Mouse (Mus musculus): ENCODE results near the gene Hoxd13. TPM values are rescaled to one million over a fixed set of nuclear protein-coding genes. Genes with fewer than 3 reads are reported as not detected.

The Hoxd13 gene
- polyA plus RNA-seq, 1 experiment from 2014 or later, result 0.95 TPM

DNA sequence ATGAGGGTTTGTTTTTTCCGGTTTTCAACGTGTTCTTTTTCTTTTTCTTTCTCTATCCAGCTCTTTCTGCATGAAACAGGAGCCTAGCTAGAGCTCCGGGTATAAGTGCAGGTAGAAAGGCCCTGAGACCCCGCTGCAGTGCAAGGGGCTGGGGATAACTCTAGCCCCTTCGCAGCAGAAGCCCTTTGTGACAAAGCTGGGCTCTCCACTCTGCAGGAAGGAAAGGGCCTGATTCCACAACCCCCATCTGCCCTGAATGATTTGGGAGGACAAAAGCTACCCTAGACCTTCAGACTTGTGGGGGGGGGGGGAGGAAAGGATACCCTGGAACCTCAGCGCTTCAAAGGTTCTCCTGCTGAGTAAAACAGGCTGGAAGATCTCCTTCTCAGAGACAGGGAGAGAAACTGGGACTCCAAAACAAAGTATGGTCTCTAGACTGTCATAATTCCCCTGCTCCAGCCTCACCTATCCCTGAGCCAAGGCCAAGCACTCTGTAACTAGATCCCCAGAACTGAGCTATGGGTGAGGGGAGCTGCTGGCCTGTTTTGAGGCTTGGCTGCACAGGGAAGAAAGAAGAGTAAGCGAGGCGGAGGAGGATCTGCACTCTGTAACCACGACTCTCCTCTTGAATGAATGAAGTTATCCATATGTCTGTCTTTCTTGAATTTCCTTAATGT is 8.4 kb downstream of the Hoxd13 start:
- peak; percentile 44 for ATAC-seq (replicated peaks; ENCODE audit: low FRiP score)
- Histone ChIP-seq H3K27me3 (peaks cover 82% of the 10 kb centered on the region), H3K9me3 (replicated peaks) (no peaks in the 10 kb centered on the region), H3K9ac (no peak overlapping the region), H3K4me1 (peaks cover 77% of the 10 kb centered on the region), H3K27ac (peak overlapping the region; percentile 82), H3K4me3 (replicated peaks) (peak overlapping the region; percentile 28), H3K4me2 (peak overlapping the region; percentile 49), H3K36me3 (no peaks in the 10 kb centered on the region)
- 21% methylated on average over 9 of the region's 9 CpGs for WGBS

DNA sequence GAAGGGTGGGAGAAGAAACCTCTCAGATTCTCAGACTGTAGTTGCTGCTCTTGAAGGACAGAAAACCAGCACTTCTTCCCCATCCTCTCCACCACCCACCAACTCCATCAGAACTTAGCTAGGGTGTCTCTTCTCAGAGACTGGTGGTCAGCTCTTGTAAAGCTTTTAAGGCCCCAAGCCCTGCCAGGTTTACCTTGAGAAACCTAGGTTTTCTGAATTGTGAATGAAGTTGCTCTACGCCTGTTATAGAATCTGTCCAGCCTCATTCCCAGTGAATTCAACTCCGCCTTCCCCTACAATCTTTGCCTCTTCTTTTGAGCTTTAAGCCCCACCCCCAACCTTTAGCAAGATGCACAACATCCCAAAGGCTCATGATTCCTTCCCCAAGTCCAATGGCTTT is 9.0 kb downstream of the Hoxd13 start:
- H3K4me2 ChIP-seq, result peak overlapping the region; percentile 27; the same call in 1 of the 2 replicates
- no peaks in the 10 kb centered on the region for H3K36me3 ChIP-seq
- ATAC-seq (replicated peaks; ENCODE audit: low FRiP score), result no peak
- no peaks in the 10 kb centered on the region for H3K9me3 ChIP-seq (replicated peaks)
- 34% methylated on average over 2 of the region's 2 CpGs for WGBS
- H3K4me1 ChIP-seq, result peaks cover 82% of the 10 kb centered on the region
- H3K27me3 ChIP-seq, result peaks cover 82% of the 10 kb centered on the region
- H3K9ac ChIP-seq, result no peak overlapping the region
- H3K4me3 ChIP-seq (replicated peaks), result no peak overlapping the region
- peak overlapping the region; percentile 82 for H3K27ac ChIP-seq

DNA sequence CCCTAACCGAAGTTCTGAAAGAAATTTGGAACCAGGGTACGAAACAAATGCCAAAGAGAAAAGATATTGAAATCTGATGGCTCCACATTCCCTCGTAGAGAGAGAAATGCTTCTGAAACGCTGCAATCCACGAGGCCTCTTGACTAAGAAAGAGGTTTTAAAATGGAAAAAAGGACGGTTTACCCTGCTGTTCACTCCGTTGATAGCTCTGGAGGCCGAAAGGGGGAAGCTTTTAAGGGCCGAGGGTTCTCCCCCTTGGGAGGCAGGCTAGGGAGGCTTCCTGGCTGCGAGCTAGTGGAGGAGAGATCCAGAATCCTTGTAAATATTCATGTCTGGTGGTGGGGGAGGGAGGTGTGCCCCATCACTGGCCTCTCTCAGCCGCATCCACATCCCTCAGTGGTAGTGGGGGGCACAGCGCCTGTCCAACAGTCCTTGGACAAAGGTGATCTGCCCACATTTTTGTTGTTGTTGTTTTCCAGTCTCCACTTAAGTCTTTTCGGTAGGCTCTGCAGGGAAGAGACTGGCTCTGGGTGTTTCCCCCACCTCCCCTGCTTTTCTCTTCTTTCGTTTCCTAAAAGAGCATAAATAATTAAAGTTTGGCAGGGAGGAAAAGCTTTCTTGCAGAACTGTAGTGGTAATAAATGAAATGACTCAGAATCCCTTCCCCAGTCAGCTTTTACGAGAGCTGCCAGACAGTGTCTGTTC is 10.9 kb downstream of the Hoxd13 start, which contains the start of gene Hoxd11:
Hoxd11 (plus strand) TSS at position 667 of the 705 bp plus-strand sequence.
- peak within 1 kb of the TSS; percentile 66 for H3K4me3 ChIP-seq (replicated peaks)
- H3K27me3 ChIP-seq, result peaks cover 71% of the 10 kb centered on the region

DNA sequence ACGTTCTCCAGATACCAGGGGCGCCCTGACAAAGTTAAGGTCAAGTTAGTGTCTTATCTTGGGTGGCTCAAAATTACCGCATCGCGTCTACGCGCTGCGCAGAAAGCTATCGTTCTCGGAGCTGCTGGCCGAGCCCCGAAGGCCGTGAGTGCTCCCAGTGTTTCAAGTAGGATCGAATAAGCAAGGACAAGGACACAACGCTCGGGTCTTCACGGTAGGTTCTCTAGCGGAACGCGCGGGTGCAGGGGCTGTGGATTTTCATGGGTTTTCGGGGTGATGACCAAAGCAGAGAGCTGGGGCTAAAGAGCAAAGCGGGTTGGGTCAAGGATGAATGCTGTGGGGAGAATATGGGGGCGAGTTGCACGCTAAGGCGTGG is 11.5 kb downstream of the Hoxd13 start:
- peak overlapping the region; percentile 68 for H3K4me2 ChIP-seq
- no peak for ATAC-seq (replicated peaks; ENCODE audit: low FRiP score)

More for the DNA sequence above, 10.9 kb downstream of the Hoxd13 start, which contains the start of gene Hoxd11:
- no peaks in the 10 kb centered on the region for H3K36me3 ChIP-seq
- H3K9ac ChIP-seq, result peak within 1 kb of the TSS; percentile 65
- H3K4me1 ChIP-seq, result peaks cover 81% of the 10 kb centered on the region
- no peaks in the 10 kb centered on the region for H3K9me3 ChIP-seq (replicated peaks)
- 6% methylated on average over 15 of the region's 15 CpGs for WGBS
- ATAC-seq (replicated peaks; ENCODE audit: low FRiP score), result 0 out of 2 replicates have a peak, but pooled peaks have one; percentile 3
- H3K27ac ChIP-seq, result peak within 1 kb of the TSS; percentile 96
- peak within 1 kb of the TSS; percentile 68 for H3K4me2 ChIP-seq

DNA sequence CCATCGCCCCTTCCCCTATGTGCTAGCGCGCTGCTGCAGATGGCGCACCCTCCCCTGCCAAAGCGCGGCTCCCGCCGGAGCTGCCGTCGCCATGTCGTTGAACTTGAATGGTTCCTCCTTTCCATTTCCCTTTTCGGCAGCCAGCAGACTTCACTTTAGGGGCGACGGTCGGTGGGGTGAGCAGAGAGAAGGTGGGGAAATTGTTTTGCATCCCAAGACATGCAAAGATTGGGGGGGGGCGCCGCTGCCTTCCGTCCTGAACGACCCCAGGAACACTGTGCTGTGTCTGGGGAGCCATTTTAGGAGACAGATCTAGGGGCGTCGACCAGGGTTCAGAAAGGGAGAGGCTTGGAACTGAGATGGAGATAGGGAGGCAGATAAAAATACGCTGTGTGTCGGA is 11.9 kb downstream of the Hoxd13 start:
- Histone ChIP-seq H3K9ac (peak overlapping the region; percentile 65), H3K36me3 (no peaks in the 10 kb centered on the region), H3K9me3 (replicated peaks) (no peaks in the 10 kb centered on the region), H3K27me3 (peaks cover 66% of the 10 kb centered on the region), H3K4me3 (replicated peaks) (peak overlapping the region; percentile 66), H3K4me1 (peaks cover 74% of the 10 kb centered on the region), H3K4me2 (peak overlapping the region; percentile 68), H3K27ac (peak overlapping the region; percentile 96)
- WGBS, result under 1% methylated on average over 23 of the region's 23 CpGs
- no peak for ATAC-seq (replicated peaks; ENCODE audit: low FRiP score)

More for the DNA sequence above, 11.5 kb downstream of the Hoxd13 start:
- WGBS, result under 1% methylated on average over 26 of the region's 26 CpGs
- H3K4me3 ChIP-seq (replicated peaks), result peak overlapping the region; percentile 66
- H3K36me3 ChIP-seq, result no peaks in the 10 kb centered on the region
- H3K27me3 ChIP-seq, result peaks cover 68% of the 10 kb centered on the region
- peaks cover 78% of the 10 kb centered on the region for H3K4me1 ChIP-seq
- peak overlapping the region; percentile 65 for H3K9ac ChIP-seq
- H3K9me3 ChIP-seq (replicated peaks), result no peaks in the 10 kb centered on the region
- H3K27ac ChIP-seq, result peak overlapping the region; percentile 96

DNA sequence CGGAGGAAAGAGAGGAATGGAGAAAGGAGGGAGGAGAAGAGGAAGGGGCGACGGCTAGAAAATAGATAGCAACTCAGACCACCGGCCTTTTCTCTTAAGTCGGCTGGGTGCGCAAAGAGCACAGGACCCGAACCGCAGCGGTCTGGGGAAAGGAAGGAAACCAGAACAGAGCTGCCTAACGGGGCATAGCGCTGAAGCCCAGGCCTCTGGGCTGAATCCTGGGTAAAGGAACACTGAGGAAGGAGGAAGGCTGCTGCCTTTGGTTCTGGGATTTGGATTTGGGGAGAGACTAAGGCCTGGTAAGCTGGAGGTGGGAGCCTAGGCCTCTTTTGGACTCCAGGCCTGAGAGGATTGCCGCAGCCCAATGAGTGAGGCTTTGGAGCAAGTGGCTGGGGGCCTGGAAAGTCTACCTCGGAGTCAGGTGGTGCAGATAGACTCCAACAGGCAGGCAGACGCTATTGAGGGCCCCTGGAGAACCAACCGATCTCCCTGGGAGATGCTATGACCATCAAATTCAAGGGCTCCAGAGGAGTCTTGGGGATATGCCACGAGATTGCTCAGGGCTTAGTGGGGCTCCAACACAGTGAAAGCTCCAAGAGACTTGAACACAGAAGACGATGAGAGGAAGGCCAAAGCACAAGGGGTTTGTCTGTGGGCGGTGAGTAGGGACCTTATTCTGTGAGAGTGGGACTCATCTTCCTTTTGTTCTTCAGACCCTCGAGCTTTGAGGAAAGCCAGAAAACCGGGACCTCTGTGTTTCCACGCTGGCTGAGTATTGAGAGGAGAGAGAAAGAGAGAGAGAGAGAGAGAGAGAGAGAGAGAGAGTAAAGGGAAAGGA is 12.7 kb downstream of the Hoxd13 start:
- ATAC-seq (replicated peaks; ENCODE audit: low FRiP score), result no peak
- no peaks in the 10 kb centered on the region for H3K9me3 ChIP-seq (replicated peaks)
- no peaks in the 10 kb centered on the region for H3K36me3 ChIP-seq
- H3K4me1 ChIP-seq, result peaks cover 66% of the 10 kb centered on the region
- H3K4me2 ChIP-seq, result peak overlapping the region; percentile 68
- peak overlapping the region; percentile 96 for H3K27ac ChIP-seq
- peaks cover 63% of the 10 kb centered on the region for H3K27me3 ChIP-seq
- H3K4me3 ChIP-seq (replicated peaks), result peak overlapping the region; percentile 66
- peak overlapping the region; percentile 88 for H3K9ac ChIP-seq
- 3% methylated on average over 21 of the region's 21 CpGs for WGBS

DNA sequence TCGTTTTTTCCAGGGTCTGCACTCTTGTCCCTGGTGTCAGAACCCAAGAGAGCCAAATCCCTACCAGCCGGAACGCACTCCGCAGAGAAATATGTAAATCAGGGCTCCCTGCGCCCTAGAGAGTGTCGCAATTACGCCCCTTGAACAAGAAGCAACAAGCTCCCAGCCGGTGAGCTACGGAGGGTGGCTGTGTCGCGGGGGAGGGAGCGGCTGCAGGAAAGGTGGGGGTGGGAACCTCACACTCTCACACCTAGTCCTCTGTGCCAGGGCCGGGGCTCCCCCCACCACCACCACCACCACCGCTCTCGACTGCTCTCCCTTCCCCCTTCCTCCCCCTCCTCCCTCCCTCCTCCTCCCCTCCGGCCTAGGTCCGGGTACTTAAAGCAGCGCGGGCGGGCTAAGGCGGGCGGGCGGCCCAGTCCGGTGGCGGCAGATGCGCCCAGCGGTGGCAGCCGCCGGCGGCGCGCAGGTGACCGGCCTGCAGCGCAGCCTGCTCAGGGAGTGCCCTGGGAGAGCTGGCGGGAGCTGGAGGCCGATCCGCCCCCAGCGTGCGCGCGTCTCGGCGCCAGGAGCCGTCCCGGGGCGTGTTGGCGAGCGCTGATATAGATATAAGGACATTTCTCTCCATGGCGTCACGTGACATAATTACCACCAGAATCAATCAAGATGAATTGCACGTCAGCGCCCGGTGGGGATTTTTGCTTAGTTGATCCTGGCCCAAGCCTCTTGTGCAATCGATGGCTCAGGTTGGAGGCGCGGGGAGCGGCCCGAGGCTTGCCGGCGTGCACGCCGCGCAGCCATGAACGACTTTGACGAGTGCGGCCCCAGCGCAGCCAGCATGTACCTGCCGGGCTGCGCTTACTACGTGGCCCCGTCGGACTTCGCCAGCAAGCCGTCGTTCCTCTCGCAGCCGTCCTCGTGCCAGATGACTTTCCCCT is 13.8 kb downstream of the Hoxd13 start:
- Histone ChIP-seq H3K27ac (peak overlapping the region; percentile 96), H3K4me1 (peaks cover 56% of the 10 kb centered on the region), H3K9ac (peak overlapping the region; percentile 88), H3K4me3 (replicated peaks) (peak overlapping the region; percentile 66), H3K9me3 (replicated peaks) (no peaks in the 10 kb centered on the region), H3K4me2 (peak overlapping the region; percentile 68), H3K36me3 (no peaks in the 10 kb centered on the region), H3K27me3 (peaks cover 53% of the 10 kb centered on the region)
- WGBS, result under 1% methylated on average over 78 of the region's 78 CpGs
- ATAC-seq (replicated peaks; ENCODE audit: low FRiP score), result peak; percentile 57

DNA sequence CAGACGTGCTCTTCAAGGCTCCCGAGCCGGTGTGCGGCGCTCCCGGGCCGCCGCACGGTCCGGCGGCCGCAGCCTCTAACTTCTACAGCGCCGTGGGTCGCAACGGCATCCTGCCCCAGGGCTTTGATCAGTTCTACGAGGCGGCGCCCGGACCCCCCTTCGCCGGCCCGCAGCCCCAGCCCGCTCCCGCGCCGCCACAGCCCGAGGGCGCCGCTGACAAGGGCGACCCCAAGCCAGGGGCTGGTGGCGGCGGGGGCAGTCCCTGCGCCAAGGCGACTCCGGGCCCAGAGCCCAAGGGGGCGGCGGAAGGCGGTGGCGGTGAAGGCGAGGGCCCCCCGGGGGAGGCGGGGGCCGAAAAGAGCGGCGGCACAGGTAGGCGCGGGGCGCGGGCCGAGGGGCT is 14.7 kb downstream of the Hoxd13 start:
- Histone ChIP-seq H3K27me3 (peaks cover 52% of the 10 kb centered on the region), H3K9me3 (replicated peaks) (no peaks in the 10 kb centered on the region), H3K36me3 (no peaks in the 10 kb centered on the region), H3K9ac (peak overlapping the region; percentile 88), H3K27ac (peak overlapping the region; percentile 96), H3K4me2 (peak overlapping the region; percentile 68), H3K4me3 (replicated peaks) (peak overlapping the region; percentile 66), H3K4me1 (peaks cover 49% of the 10 kb centered on the region)
- ATAC-seq (replicated peaks; ENCODE audit: low FRiP score), result no peak
- WGBS, result under 1% methylated on average over 51 of the region's 51 CpGs

DNA sequence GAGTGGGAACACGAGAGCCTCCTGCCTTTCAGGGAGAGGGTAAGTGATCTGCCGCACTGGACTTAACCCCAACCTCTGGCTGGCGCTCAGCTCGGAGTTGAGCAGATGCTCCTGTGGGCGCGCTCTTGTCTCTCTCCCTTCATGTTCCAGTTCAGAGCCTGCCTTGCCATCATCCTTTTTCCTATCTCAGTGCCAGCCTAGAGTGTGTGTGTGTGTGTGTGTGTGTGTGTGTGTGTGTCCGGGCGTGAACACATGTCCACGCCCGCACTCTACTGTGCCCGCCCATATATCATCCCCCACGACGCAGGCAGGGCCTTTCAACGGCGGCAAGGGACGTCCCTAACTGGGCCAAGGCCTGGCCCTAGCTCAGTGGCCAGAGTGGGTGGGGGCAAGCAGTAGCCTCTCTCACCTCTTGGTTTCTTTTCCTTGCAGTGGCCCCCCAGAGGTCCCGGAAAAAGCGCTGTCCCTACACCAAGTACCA is 15.4 kb downstream of the Hoxd13 start:
- 1% methylated on average over 18 of the region's 18 CpGs for WGBS
- H3K4me3 ChIP-seq (replicated peaks), result peak overlapping the region; percentile 66

DNA sequence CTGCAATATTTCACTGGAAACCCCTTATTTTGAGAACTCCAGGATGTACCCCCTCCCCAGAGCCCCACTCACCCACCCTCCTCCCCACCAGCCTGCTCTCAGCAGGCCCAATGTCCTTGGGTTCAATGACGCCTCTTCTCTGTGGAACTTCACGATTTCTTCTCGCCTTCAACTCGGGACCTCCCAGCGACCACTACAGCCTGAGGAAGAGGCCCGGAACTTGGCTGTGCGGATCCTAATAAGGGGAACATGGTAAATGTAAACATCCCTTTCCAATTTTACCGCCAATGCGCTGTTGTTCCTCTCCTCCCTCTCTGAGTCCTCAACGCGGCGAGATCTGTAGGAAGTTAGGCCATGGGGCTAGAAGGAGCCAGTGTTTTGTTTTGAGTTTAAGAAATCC is 16.0 kb downstream of the Hoxd13 start:
- 5% methylated on average over 12 of the region's 12 CpGs for WGBS
- Histone ChIP-seq H3K36me3 (no peaks in the 10 kb centered on the region), H3K4me3 (replicated peaks) (peak overlapping the region; percentile 66), H3K9me3 (replicated peaks) (no peaks in the 10 kb centered on the region), H3K4me1 (peaks cover 39% of the 10 kb centered on the region), H3K27me3 (peaks cover 53% of the 10 kb centered on the region), H3K4me2 (peak overlapping the region; percentile 68), H3K27ac (peak overlapping the region; percentile 96), H3K9ac (peak overlapping the region; percentile 88)
- no peak for ATAC-seq (replicated peaks; ENCODE audit: low FRiP score)

More for the DNA sequence above, 15.4 kb downstream of the Hoxd13 start:
- Histone ChIP-seq H3K36me3 (no peaks in the 10 kb centered on the region), H3K4me1 (peaks cover 44% of the 10 kb centered on the region), H3K27me3 (peaks cover 56% of the 10 kb centered on the region), H3K27ac (peak overlapping the region; percentile 96), H3K9ac (peak overlapping the region; percentile 88), H3K9me3 (replicated peaks) (no peaks in the 10 kb centered on the region), H3K4me2 (peak overlapping the region; percentile 68)
- peak; percentile 38 for ATAC-seq (replicated peaks; ENCODE audit: low FRiP score)

Measured in kidney, embryonic 15.5 days (tissue).